Mouse (Mus musculus) layer of hippocampus, postnatal 14 days (tissue): Measurements from ENCODE around the gene Rnase2b. TPM values are rescaled to one million over a fixed set of nuclear protein-coding genes. Genes with fewer than 3 reads are reported as not detected.
"Not testable (repeated sequence)": the region's sequence is repeated elsewhere in the genome, so short reads cannot be mapped to it uniquely, and the experiment has no call there.

Source experiments
- DNase-seq, 2 experiments: peaks; one replicate each; pipeline ENCODE4 v3.0.0; 2021 to 2022; ENCODE audit warnings: low spot score in 2 of 2, mixed read lengths in 1 of 2
- total RNA-seq, 2 experiments: library from RNA; stranded (reverse); gene quantifications; 2 replicates each; pipeline ENCODE4 v1.2.3; 2021

The Rnase2b gene
- total RNA-seq, 2 experiments from 2014 or later = not detected

DNA sequence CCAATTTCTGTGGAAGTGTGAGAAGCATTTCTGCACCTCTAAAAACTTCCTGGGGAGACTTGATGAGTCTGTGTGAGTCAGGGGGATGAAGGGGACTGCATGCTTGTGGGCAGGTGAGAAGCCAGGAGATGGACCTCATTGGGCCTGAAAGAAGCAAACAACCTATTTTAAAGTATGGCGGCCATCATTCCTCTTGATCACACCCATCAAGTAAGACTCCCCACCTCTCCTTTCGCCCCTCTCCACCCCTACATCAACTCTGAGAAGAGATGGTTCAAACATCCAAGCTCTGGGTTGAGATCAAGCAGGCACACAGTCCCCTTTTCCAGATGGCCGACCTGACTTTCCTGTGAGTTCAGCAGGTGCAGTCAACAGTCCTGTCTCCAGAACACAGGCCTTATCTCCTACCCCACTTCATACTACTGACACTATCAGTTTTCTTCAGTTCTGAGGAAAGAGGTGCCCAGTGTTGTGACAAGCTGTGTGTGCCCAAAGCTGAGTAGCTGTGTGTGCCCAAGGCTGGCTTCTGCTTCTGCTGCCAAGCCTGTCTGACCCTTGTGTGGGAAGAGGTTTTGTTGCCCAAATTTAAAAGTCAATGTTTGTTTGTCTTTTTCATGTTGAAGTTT lies 11.7 kb upstream of the Rnase2b start:
- DNase-seq = no peak

DNA sequence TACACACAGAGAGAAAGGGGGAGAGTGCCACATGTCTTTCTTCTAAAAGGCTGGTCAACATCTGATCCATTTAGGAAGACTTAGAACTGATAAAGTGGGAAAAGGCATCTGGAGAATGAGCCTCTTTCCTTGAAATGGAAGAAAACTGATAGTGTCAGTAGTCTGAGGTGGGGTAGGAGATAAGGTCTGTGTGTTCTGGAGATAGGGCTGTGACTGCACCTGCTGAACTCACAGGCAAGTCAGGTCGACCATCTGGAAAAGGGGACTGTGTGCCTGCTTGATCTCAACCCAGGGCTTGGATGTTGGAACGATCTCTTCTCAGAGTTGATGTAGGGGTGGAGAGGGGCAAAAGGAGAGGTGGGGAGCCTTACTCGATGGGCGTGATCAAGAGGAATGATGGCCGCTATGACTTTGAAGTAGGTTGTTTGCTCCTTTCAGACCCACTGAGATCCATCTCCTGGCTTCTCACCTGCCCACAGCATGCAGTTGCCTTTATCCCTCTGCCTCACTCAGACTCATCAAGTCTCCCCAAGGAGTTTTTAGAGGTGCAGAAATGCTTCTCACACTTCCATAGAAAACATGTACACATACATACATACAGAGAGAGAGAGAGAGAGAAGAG lies 9.7 kb upstream of the Rnase2b start:
- DNase-seq = no peak

DNA sequence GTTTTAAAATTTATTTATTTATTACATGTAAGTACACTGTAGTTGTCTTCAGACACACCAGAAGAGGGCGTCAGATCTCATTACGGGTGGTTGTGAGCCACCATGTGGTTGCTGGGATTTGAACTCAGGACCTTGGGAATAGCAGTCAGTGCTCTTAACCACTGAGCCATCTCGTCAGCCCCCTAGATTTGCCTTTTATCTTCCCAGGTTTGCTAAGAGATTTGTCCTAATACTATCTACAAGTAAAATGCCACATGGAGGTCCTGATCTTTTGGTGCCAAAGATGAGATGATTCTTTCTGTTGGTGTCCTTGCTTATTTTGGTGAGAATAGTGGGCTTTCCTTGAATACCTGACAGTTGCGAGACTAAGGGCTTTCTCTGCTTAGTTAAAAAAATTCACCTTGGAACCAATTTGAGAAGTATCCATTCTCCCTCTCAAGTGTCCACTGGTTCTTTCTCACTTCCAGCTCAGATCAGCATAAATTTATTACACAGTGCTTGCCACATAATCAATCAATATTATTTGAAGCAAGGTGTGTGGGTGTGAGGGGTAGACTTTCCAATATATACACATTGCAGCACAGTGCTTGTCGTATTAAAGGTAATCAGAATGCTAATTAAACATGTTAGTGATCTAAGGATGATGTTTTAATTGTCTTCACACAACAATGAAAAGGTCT lies 5.9 kb upstream of the Rnase2b start:
- DNase-seq = no peak

DNA sequence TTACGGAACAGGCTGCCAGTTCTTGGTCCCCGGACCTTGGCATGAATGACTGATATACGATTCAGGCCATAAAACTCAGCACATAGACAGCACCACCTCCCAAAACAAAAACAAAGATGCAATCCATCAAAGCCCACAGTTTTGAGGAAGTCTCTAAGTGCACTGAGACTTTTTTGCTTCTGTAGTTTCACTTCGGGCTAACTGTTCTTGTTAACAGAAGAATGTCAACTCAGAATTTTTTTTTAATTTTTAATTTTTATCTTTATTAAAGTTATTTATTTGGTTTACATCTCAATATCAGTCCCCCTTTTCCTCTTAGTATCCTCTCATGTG lies 5.4 kb upstream of the Rnase2b start:
- no peak for DNase-seq

DNA sequence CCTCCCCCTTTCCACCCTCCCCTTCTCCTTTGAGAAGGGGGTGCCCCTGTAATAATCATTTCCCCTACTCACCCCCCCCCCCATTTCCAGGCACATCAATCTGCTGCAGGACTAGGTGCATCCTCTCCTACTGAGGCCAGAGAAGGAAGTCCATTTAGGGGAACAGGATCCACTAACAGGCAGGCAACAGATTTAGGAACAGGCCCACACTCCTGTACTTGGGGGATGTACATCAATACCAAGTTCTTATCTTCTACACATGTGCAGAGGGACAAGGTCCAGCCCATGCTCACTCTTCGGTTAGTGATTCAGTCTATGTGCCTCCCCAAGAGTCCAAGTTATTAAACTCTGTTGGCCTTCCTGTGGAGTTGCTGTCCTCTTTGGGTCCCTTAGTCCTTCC lies 5.0 kb upstream of the Rnase2b start:
- DNase-seq = no peak

DNA sequence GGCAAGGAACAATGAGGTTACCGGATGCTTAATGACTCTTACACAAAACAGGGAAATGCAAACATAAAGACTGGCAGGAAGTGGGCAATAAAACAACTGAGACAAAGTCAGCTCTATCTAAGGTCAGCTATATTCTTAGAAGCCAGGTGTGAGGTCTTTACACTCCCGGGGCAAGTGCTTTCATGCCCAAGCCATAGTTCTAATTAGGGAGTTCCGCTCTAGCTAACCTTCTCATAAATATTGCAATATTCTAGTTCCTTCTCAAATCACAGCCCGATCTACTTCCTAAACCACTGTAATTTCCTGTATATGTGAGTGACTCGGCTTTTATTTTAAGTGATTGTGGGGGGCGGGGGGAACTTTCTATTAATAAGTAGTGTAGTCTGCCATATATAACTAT lies 1.3 kb downstream of the Rnase2b start:
- DNase-seq = not testable (repeated sequence)

DNA sequence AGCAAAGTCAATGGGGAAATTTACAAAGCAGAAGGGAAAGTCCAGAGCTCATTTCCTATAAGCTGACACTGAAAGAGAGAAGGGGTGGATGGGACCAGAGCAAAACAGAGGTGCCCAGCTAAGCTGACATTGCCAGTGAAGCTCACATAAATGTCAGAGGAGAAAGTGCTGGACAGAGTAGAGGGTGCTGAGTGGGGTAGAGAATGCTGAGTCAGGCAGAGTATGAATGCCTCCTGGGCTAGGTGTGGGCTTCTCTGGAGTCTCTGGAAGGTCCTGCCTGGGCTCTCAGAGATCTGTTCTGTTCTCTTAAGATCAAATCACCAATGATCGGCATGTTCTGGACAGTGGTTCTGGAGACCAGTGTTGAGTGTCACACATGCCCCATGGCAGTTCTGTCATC lies 3.4 kb downstream of the Rnase2b start:
- DNase-seq = no peak

DNA sequence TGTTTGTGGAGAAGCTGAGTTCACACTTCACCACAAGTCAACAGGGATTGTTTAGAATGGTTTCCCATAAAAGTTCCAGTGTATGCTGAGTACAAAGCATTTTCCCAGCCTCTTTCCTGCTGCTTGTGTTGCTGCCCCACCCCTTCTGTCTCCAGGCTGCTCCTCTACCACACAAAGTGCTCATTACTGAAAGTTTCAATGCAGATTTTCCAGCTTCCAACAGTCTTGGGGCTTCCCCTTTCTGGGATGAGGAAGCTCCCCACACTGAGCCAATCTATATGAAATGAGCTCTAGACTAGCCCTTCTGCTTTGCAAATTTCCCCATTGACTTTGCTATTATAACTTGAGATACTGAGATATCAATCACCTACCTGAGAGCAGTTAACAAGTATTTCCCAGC lies 4.0 kb downstream of the Rnase2b start:
- no peak for DNase-seq

DNA sequence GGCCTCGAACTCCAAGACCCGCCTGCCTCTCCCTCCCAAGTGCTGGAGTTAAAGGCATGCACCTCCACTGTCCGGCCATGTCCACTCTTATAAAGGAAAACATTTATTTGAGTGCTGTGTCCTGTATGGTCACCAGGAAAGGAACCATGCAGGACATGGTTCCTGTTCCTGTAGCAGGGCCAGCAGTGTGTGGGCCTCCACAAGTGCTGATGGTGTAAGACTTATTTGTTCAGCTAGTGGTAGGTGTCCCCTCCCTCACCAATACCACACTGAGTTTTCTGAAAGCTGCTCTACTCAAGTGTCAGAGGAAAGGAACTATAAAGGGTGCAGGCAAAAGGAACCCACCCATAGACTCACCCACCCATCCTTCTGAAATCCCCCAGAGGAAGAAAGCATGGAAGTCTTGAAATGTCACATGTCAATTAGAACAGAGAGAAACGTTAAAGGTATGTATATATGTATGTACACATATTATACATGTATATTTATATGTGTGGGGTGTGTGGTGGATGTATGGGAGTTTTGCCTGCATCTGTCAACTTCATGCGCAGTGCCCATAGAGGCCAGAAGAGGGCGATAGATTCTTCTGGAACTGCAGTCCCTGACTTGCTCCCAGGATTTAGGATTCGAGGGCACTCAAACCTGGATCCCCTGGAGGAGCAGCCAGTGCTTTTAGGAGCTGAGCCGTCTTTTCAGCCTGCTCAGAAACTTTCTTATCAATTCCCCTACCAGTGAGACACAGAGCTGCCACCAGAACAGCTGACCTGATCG lies 10.2 kb downstream of the Rnase2b start:
- DNase-seq = peak in 1 of 2 experiments; percentile 41

DNA sequence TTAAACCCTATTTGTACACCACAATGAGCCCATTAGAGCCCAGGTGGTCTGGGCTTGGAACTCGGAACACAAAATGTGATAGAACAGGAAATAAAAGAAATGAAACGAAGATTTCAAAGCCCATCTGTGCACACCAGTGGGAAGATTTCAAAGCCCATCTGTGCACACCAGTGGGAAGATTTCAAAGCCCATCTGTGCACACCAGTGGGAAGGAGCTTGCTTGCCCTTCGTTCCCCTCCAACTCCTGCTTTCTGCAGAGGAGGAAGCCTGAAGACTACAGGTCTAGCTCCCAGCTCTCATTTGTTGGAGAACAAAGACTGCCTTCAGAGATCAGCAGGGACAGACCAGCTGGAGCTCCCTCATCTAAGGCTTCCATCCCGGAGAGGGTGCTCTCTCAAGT lies 10.9 kb downstream of the Rnase2b start:
- DNase-seq = peak; percentile 37 to 47

DNA sequence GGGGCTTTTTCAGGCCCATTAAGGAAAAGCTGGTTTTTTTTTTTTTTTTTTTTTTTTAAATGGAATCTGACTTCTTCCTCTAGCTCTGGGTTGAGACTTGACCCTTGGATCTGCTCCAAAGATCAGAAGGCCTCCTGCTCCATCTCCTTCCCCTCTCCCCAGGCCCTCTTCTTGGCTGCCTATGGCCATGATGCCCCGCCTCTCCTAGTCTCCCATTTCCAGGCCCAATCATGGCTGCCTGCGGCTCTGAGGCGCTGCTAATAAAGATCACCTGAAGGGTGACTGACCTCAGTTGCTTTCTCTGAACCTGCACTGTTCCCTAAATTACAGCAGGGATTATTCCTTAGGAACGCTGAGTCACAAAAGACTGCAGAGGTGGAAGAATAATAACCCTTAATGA lies 11.8 kb downstream of the Rnase2b start:
- no peak for DNase-seq

DNA sequence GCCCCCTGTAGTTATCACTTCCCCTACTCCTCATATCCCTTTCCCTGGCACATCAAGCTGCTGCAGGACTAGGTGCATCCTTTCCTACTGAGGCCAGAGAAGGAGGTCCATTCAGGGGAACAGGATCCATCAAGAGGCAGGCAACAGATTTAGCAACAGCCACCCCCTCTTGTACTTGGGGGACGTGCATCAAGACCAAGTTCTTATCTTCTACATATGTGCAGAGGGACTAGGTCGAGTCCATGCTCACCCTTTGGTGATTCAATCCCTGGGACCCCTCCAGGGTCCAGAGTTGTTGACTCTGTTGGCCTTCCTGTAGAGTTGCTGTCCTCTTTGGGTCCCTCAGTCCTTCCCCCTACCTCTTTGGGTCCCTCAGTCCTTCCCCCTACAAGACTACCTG lies 19.0 kb downstream of the Rnase2b start:
- not testable (repeated sequence) for DNase-seq

DNA sequence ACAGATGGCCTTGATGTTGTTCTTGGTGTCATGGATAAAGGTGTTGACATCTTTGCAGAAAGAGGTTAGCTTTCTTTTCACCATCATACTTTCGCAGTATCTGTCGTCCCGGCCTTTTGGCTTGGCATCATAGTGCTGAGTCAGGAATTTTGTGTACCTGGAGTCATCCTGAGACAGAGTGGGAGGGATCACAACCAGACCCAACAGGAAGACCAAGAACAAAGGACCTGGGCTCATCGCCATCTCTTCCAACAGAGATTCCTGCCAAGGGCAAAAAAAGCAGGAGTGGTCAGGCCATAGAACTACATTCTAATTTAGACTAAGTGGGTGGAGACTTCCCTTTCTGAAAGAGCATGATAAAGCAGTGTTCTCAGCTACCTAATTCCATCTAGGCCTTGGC lies 33.6 kb downstream of the Rnase2b start:
- DNase-seq = no peak

DNA sequence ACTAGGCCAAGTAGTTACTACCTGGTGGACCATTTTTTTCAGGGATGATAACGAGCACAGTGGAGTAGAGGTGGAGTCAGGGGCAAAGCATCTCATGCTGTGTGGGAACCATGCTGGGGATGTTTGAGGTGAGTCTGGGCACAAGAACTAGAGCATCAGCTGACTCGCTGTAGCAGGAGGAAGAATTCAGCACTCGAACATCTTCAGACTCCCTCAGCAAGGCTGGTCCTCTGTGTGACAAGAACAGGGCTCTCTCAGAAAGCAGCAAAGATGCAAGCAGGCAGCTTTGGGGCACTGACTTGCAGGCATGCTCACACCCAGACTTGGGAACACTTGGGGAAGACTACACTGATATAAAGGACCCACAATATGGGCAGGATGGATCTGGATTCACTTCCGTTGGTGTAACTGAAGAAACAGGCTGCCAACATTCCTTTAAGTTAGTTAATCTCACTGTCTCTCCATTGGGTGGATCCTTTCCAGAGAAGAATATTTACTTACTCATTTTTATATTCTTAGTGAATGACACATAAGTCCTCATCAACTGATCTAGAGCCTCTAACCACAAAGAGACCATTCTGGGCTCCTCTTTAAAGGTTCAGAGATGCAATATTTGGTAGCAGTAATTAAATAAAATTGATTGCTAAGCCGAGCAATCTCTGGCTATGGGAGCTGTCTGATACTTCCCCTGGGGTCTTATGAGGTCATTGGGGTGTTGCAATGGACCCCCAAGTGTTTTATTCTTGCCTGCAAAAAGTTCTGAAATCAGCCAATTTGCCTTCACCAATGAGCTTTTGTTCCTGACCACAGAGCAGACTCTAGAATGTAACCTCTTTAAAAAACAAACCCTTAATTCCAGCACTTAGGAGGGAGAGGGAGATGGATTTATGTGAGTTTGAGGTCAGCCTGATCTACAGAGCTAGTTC lies 37.3 kb downstream of the Rnase2b start, which contains the start of gene Ang2:
Gene Ang2 (minus strand): TSS at position 51 of the 926 bp plus-strand sequence.
- no peak for DNase-seq

DNA sequence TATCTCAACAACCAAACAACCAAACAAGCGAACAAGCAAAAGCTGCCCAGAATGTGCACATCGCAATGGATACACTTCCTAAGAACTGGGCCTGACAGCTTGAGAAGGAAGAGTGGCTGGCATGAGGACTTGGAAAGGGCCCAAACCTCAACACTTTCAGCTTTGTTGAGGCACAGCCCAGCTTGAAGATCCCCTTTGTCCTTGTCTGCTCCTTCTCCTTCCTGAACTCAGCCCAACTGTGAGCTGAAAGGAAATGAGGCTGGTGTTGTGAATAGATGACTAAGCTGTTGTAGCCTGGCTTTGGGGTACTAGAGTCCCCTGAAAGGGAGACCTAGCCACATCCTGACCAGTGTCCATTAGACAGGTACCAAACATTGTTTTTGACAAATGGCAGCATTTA lies 38.0 kb downstream of the Rnase2b start:
- DNase-seq = peak; percentile 35 to 45

DNA sequence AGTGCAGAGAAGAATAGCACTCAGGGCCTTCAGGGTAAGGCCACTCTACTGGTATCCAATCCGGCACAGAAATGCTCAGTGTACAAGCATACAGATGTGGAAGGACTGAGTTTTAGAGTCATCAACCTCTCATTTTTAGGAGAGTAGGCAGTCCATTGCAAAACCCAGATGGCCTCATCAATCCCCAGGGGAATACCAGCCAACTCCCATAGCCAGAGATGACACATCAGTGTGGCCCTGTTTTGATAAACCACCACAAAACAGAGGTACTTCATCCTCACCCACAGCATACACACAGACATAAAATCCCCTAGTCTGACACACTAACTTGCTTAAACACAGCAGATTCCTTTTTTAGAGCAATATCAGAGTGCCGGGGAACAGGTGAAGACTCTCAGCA lies 38.4 kb downstream of the Rnase2b start:
- DNase-seq = no peak

DNA sequence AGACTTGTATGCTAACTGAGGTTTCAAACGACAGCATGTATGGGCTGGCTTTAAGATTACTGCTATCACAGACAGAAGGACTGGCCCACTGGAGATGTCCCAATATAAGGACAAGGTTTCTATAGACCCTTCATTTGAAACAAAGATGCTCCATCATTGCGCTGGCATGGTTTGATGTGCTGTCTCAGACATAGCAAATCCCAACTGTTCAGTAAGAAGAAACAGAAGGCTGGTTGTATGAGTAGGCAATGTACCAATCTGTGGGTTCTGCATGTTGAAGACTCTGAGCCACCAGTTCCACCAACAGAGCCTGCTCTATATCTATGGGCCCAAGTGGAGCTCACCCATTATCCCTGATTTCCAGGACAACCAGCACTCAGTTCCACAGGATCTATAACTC lies 41.1 kb downstream of the Rnase2b start, which contains the start of gene Ear14:
Gene Ear14 (plus strand): TSS at position 277 of the 400 bp plus-strand sequence.
- peak; percentile 29 to 64 for DNase-seq
